Mouse (Mus musculus) thymus, adult 2 months (tissue): ENCODE measurements around the gene Lsamp.

ENCODE experiments used
- CTCF ChIP-seq: fragments of 200-500 bp; IDR thresholded peaks from 2 replicates; pipeline ENCODE4 v1.5.1; 2012; ENCODE audit warnings: mild to moderate bottlenecking, control low read depth, low read length, moderate library complexity, borderline replicate concordance; ENCODE audit not compliant: control insufficient read depth, poor library complexity, insufficient read depth; ENCODE audit errors: extremely low read depth
- POLR2A ChIP-seq: fragments of 200-500 bp; IDR thresholded peaks from 2 replicates; pipeline ENCODE4 v1.6.1; 2012; ENCODE audit warnings: mild to moderate bottlenecking, low read length, control low read depth, moderate library complexity; ENCODE audit not compliant: control insufficient read depth, poor library complexity, insufficient read depth; ENCODE audit errors: extremely low read depth

GRCm38 (mm10) chr16:40080224-40080623 lies 96.1 kb downstream of the Lsamp start:
- no peak for TF ChIP-seq CTCF
- no peak for TF ChIP-seq POLR2A
